Mouse (Mus musculus) testis, postnatal 14 days (tissue): ENCODE measurements around the gene Gm3252.
"Not testable (repeated sequence)": the region's sequence is repeated elsewhere in the genome, so short reads cannot be mapped to it uniquely, and the experiment has no call there.

Experiments
- DNase-seq: peaks from one replicate; pipeline ENCODE4 v3.0.0; 2021; ENCODE audit warnings: low spot score

The Gm3252 gene

GRCm38 (mm10) chr14:4726038-4726880 is at the start of gene Gm3252:
Gm3252 (plus strand) TSS chr14:4726775.
- not testable (repeated sequence) for DNase-seq

- not testable (repeated sequence) for DNase-seq
Observed at GRCm38 (mm10) chr14:4708938-4709337, 17.6 kb upstream of the Gm3252 start, which contains the start of gene Gm7876. Gm7876 (plus strand) TSS chr14:4709238.

GRCm38 (mm10) chr14:4776037-4776436 is 49.5 kb downstream of the Gm3252 start, which contains the start of gene Gm9602:
Gm9602 (plus strand) TSS chr14:4776337.
- DNase-seq = not testable (repeated sequence)
